Mouse (Mus musculus) MEL (cell line): ENCODE data around the gene Sorbs1. TPM values are rescaled to one million over a fixed set of nuclear protein-coding genes. Genes with fewer than 3 reads are reported as not detected.

Experiments
- DNase-seq: peaks from one replicate; pipeline ENCODE4 v3.0.0; 2011; ENCODE audit warnings: low read depth, low spot score
- H3K27ac ChIP-seq: 2 replicates; pipeline ENCODE4 v1.5.1; 2012; ENCODE audit warnings: low read depth, mild to moderate bottlenecking, control low read depth, low read length, moderate library complexity; ENCODE audit not compliant: control insufficient read depth
- H3K27me3 ChIP-seq, 2 experiments: fragments of 150-350 bp in 1 of 2; sonication (generic) in 1 of 2; 2 replicates each; pipeline ENCODE4 v1.6.1; 2012; ENCODE audit warnings: low read length in 2 of 2, mild to moderate bottlenecking in 2 of 2, improper control_type of control experiment in 1 of 2, moderate library complexity in 1 of 2; ENCODE audit not compliant: insufficient read depth in 2 of 2, control insufficient read depth in 1 of 2
- H3K36me3 ChIP-seq, 2 experiments: 2 replicates each; pipeline ENCODE4 v1.6.1; 2012 to 2014; ENCODE audit warnings: low read length in 2 of 2, improper control_type of control experiment in 1 of 2, inconsistent platforms in 1 of 2, mild to moderate bottlenecking in 1 of 2; ENCODE audit not compliant: insufficient read depth in 2 of 2, control insufficient read depth in 1 of 2
- H3K4me1 ChIP-seq, 2 experiments: fragments of 150-350 bp in 1 of 2; sonication (generic) in 1 of 2; 2 replicates each; pipeline ENCODE4 v1.6.1; 2012; ENCODE audit warnings: low read length in 2 of 2, improper control_type of control experiment in 1 of 2, mild to moderate bottlenecking in 1 of 2; ENCODE audit not compliant: insufficient read depth in 2 of 2, control insufficient read depth in 1 of 2
- H3K4me3 ChIP-seq, 2 experiments: fragments of 150-350 bp in 1 of 2; sonication (generic) in 1 of 2; 2 replicates each; pipeline ENCODE4 v1.5.1; 2012; ENCODE audit warnings: low read depth in 2 of 2, low read length in 2 of 2, mild to moderate bottlenecking in 2 of 2, moderate library complexity in 2 of 2, control low read depth in 1 of 2, improper control_type of control experiment in 1 of 2; ENCODE audit not compliant: control insufficient read depth in 1 of 2, insufficient read depth in 1 of 2
- H3K79me2 ChIP-seq: 2 replicates; pipeline ENCODE4 v1.6.1; 2012; ENCODE audit warnings: mild to moderate bottlenecking, low read length, moderate library complexity; ENCODE audit not compliant: control insufficient read depth, poor library complexity, insufficient read depth
- H3K9ac ChIP-seq: 2 replicates; pipeline ENCODE4 v1.6.1; 2012; ENCODE audit warnings: low read depth, mild to moderate bottlenecking, control low read depth, low read length, moderate library complexity; ENCODE audit not compliant: control insufficient read depth, poor library complexity, severe bottlenecking
- H3K9me3 ChIP-seq: fragments of 150-350 bp; sonication (generic); replicated peaks from 2 replicates; pipeline ENCODE4 v1.6.1; 2012; ENCODE audit warnings: mild to moderate bottlenecking, low read length, improper control_type of control experiment, moderate library complexity; ENCODE audit not compliant: insufficient read depth
- BHLHE40 ChIP-seq: IDR thresholded peaks from 2 replicates; pipeline ENCODE4 v1.6.1; 2012; ENCODE audit warnings: low read depth, mild to moderate bottlenecking, inconsistent platforms, low read length, improper control_type of control experiment, borderline replicate concordance
- CHD1 ChIP-seq: IDR thresholded peaks from 2 replicates; pipeline ENCODE4 v1.6.1; 2012; ENCODE audit warnings: low read depth, mild to moderate bottlenecking, inconsistent platforms, low read length, improper control_type of control experiment
- CHD2 ChIP-seq: IDR thresholded peaks from 2 replicates; pipeline ENCODE4 v1.6.1; 2011; ENCODE audit warnings: low read length, improper control_type of control experiment
- CTCF ChIP-seq, 3 experiments: IDR thresholded peaks in 2 of 3; conservative IDR thresholded peaks in 1 of 3; 2 replicates each; pipeline ENCODE4 v1.5.1; 2011 to 2012; ENCODE audit warnings: low read length in 3 of 3, low read depth in 2 of 3, mild to moderate bottlenecking in 2 of 3, improper control_type of control experiment in 1 of 3, inconsistent platforms in 1 of 3, mixed read lengths in 1 of 3, moderate library complexity in 1 of 3; ENCODE audit not compliant: control insufficient read depth in 1 of 3, insufficient read depth in 1 of 3, poor library complexity in 1 of 3, severe bottlenecking in 1 of 3
- ELF1 ChIP-seq: IDR thresholded peaks from 2 replicates; pipeline ENCODE4 v1.6.1; 2014; ENCODE audit warnings: low read depth, mild to moderate bottlenecking, inconsistent platforms, low read length, improper control_type of control experiment, moderate library complexity
- EP300 ChIP-seq, 2 experiments: IDR thresholded peaks; 2 replicates each; pipeline ENCODE4 v1.6.1; 2011; ENCODE audit warnings: improper control_type of control experiment in 2 of 2, low read length in 2 of 2, low read depth in 1 of 2, mild to moderate bottlenecking in 1 of 2
- HCFC1 ChIP-seq: IDR thresholded peaks from 2 replicates; pipeline ENCODE4 v1.6.1; 2012; ENCODE audit warnings: low read depth, mild to moderate bottlenecking, inconsistent platforms, low read length, improper control_type of control experiment, moderate library complexity
- JUND ChIP-seq: IDR thresholded peaks from 2 replicates; pipeline ENCODE4 v1.6.1; 2011; ENCODE audit warnings: low read depth, mild to moderate bottlenecking, improper control_type of control experiment, low read length
- KAT2A ChIP-seq: conservative IDR thresholded peaks from 2 replicates; pipeline ENCODE4 v1.6.1; 2012; ENCODE audit warnings: low read depth, low read length, improper control_type of control experiment, inconsistent platforms
- MAZ ChIP-seq: IDR thresholded peaks from 2 replicates; pipeline ENCODE4 v1.6.1; 2012; ENCODE audit warnings: low read depth, mild to moderate bottlenecking, inconsistent platforms, low read length, improper control_type of control experiment
- MEF2A ChIP-seq: IDR thresholded peaks from 2 replicates; pipeline ENCODE4 v1.6.1; 2014; ENCODE audit warnings: low read depth, mild to moderate bottlenecking, inconsistent platforms, low read length, improper control_type of control experiment; ENCODE audit not compliant: poor library complexity, insufficient replicate concordance, severe bottlenecking; ENCODE audit errors: extremely low read depth
- MXI1 ChIP-seq: IDR thresholded peaks from 2 replicates; pipeline ENCODE4 v1.6.1; 2011; ENCODE audit warnings: mild to moderate bottlenecking, low read depth, low read length, improper control_type of control experiment
- MYB ChIP-seq: IDR thresholded peaks from 2 replicates; pipeline ENCODE4 v1.6.1; 2011; ENCODE audit warnings: mild to moderate bottlenecking, low read depth, low read length, improper control_type of control experiment
- NRF1 ChIP-seq: IDR thresholded peaks from 2 replicates; pipeline ENCODE4 v1.6.1; 2014; ENCODE audit warnings: low read depth, mild to moderate bottlenecking, inconsistent platforms, low read length, improper control_type of control experiment, moderate library complexity; ENCODE audit not compliant: poor library complexity, insufficient read depth, severe bottlenecking
- RAD21 ChIP-seq: IDR thresholded peaks from 2 replicates; pipeline ENCODE4 v1.6.1; 2011; ENCODE audit warnings: mild to moderate bottlenecking, low read depth, low read length, improper control_type of control experiment
- SMC3 ChIP-seq: IDR thresholded peaks from 2 replicates; pipeline ENCODE4 v1.6.1; 2011; ENCODE audit warnings: low read depth, low read length, improper control_type of control experiment
- USF2 ChIP-seq, 2 experiments: IDR thresholded peaks; 2 replicates each; pipeline ENCODE4 v1.6.1; 2011 to 2012; ENCODE audit warnings: improper control_type of control experiment in 2 of 2, low read length in 2 of 2, borderline replicate concordance in 1 of 2, inconsistent platforms in 1 of 2, low read depth in 1 of 2, mild to moderate bottlenecking in 1 of 2; ENCODE audit not compliant: insufficient read depth in 1 of 2
- ZC3H11A ChIP-seq: IDR thresholded peaks from 2 replicates; pipeline ENCODE4 v1.6.1; 2012; ENCODE audit warnings: low read depth, mild to moderate bottlenecking, inconsistent platforms, low read length, improper control_type of control experiment
- ZKSCAN1 ChIP-seq: IDR thresholded peaks from 2 replicates; pipeline ENCODE4 v1.6.1; 2012; ENCODE audit warnings: low read depth, mild to moderate bottlenecking, inconsistent platforms, low read length, improper control_type of control experiment, moderate library complexity
- polyA plus RNA-seq, 2 experiments: library from polyadenylated mRNA; stranded (reverse) in 1 of 2; unstranded in 1 of 2; fragments of >175 nt in 1 of 2; fragments of >200 nt in 1 of 2; gene quantifications; 2 replicates each; pipeline versions ENCODE4 v1.2.1 to v1.2.4; 2012; ENCODE audit warnings: low replicate concordance in 2 of 2, low read depth in 1 of 2; ENCODE audit not compliant: insufficient read length in 2 of 2, insufficient read depth in 1 of 2, missing spikeins in 1 of 2
- total RNA-seq: library from RNA; depleted of rRNA; stranded (reverse); fragments of 300-350 nt; gene quantifications from 2 replicates; pipeline ENCODE4 v1.2.3, GENCODE M21; 2012

Sorbs1 gene
- total and polyA plus RNA-seq, 3 experiments: 1.3 to 5.3 TPM; not detected in 1

DNA sequence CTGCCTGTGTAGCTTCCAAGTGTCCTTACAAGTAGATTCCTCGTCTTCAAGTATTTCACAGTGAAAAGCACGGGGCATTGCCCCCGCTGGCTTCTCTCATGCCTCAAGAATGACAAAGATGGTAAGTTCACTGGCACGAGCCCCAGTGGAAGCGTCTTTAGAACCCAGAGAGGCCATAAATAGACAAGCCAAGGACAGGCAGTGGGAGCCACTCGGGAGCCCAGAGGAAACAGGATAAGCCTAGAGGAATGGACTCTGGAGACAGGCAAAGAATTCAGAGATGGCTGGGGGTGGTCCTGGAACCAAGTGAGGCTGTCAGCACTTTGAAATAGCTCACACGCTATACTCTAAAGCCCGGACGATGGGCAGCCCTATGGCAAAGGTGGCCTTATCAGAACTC lies 45.8 kb downstream of the Sorbs1 start:
- H3K79me2 ChIP-seq: no peaks in the 10 kb centered on the region
- no peaks in the 10 kb centered on the region for H3K27me3 ChIP-seq
- H3K9me3 ChIP-seq: no peaks in the 10 kb centered on the region
- no peaks in the 10 kb centered on the region for H3K36me3 ChIP-seq
- H3K4me1 ChIP-seq: no peaks in the 10 kb centered on the region; a peak in 1 of 4 replicates
- no peak overlapping the region for H3K9ac ChIP-seq
- H3K27ac ChIP-seq: no peak overlapping the region
- no peak for TF ChIP-seq HCFC1
- TF ChIP-seq BHLHE40: no peak
- TF ChIP-seq ZC3H11A: no peak
- no peak for TF ChIP-seq MXI1
- no peak for TF ChIP-seq MYB
- no peak for TF ChIP-seq ZKSCAN1
- TF ChIP-seq JUND: no peak
- TF ChIP-seq, all 39 proteins: peak for 0
- no peak for DNase-seq
- no peak overlapping the region for H3K4me3 ChIP-seq

DNA sequence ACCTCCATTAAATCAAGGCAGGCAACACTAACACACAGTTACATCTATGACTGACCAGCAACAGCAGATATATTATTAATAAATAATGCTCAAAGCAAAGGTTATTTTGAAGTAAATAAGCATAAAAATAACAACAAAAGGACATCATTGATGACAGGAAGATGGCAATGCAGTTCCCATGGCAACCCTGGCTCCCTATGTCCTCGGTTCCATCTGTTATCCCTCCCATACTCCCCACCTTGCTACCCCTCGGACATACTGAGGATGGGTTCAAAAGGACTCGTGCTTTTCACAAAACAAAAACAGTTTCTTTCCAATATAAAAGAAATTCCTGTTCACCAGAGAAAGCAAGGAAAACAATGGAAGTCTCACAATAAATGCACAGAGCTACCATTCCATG lies 48.2 kb downstream of the Sorbs1 start:
- Histone ChIP-seq H3K27me3 (no peaks in the 10 kb centered on the region), H3K27ac (no peak overlapping the region), H3K4me3 (no peak overlapping the region), H3K79me2 (no peaks in the 10 kb centered on the region), H3K4me1 (peaks cover 1 to 10% of the 10 kb centered on the region in 2 experiments; a peak in 3 of 4 replicates), H3K36me3 (peaks cover 0 to 3% of the 10 kb centered on the region in 2 experiments; a peak in 2 of 4 replicates), H3K9me3 (no peaks in the 10 kb centered on the region), H3K9ac (no peak overlapping the region)
- TF ChIP-seq MEF2A (no peak), NRF1 (no peak), CHD1 (no peak), SMC3 (no peak), BHLHE40 (no peak), CTCF (IDR thresholded peaks at IDR 0.05 in 2 of 3, conservative IDR thresholded peaks at IDR 0.05 in 1 of 3; ENCODE audit: control insufficient read depth in 1 of 3, insufficient read depth in 1 of 3, low read depth in 2 of 3, low read length in 3 of 3, poor library complexity in 1 of 3, severe bottlenecking in 1 of 3) (no peak), RAD21 (no peak), CHD2 (no peak), MAZ (no peak), HCFC1 (no peak), MYB (no peak), EP300 (IDR thresholded peaks at IDR 0.05; ENCODE audit: low read depth in 1 of 2, low read length in 2 of 2) (no peak), USF2 (IDR thresholded peaks at IDR 0.05; ENCODE audit: borderline replicate concordance in 1 of 2, insufficient read depth in 1 of 2, low read depth in 1 of 2, low read length in 2 of 2) (no peak), ELF1 (no peak), KAT2A (no peak)
- no peak for DNase-seq
